Mouse (Mus musculus) liver, embryonic 14.5 days (tissue): ENCODE measurements around the gene Sla2. TPM values are rescaled to one million over a fixed set of nuclear protein-coding genes. Genes with fewer than 3 reads are reported as not detected.
"Not testable (repeated sequence)": the region's sequence is repeated elsewhere in the genome, so short reads cannot be mapped to it uniquely, and the experiment has no call there.

Source experiments
- ATAC-seq: fragments of 200-750 bp; cut with Nextera tagmentation; 2 replicates; pipeline ENCODE4 v1.8.0; 2017; ENCODE audit warnings: moderate number of reproducible peaks, mild to moderate bottlenecking, moderate library complexity; ENCODE audit not compliant: insufficient read depth
- DNase-seq, 3 experiments: peaks; one replicate each; pipeline ENCODE4 v3.0.0-alpha.2; 2012 to 2013; ENCODE audit warnings: low read depth in 3 of 3, low spot score in 3 of 3
- H3K27ac ChIP-seq: fragments of 300-500 bp; sonication (generic); 2 replicates; pipeline ENCODE4 v1.5.1; 2014; ENCODE audit warnings: moderate library complexity, mild to moderate bottlenecking, control low read depth, inconsistent platforms
- H3K27me3 ChIP-seq: fragments of 300-500 bp; sonication (generic); 2 replicates; pipeline ENCODE4 v1.6.1; 2014; ENCODE audit warnings: mild to moderate bottlenecking, low read length, moderate library complexity; ENCODE audit not compliant: control insufficient read depth, insufficient read depth
- H3K36me3 ChIP-seq: fragments of 300-500 bp; sonication (generic); replicated peaks from 2 replicates; pipeline ENCODE4 v1.6.1; 2014; ENCODE audit warnings: low read depth; ENCODE audit not compliant: control insufficient read depth, insufficient read depth
- H3K4me1 ChIP-seq, 2 experiments: fragments of 200-500 bp in 1 of 2; fragments of 300-500 bp in 1 of 2; sonication (generic) in 1 of 2; replicated peaks; 2 replicates each; pipeline ENCODE4 v1.6.1; 2012 to 2014; ENCODE audit warnings: antibody characterized with exemption in 1 of 2, inconsistent platforms in 1 of 2, low read length in 1 of 2; ENCODE audit not compliant: control insufficient read depth in 2 of 2, insufficient read depth in 2 of 2
- H3K4me2 ChIP-seq: fragments of 300-500 bp; sonication (generic); 2 replicates; pipeline ENCODE4 v1.6.1; 2014; ENCODE audit warnings: low read depth, mild to moderate bottlenecking, control low read depth, moderate library complexity
- H3K4me3 ChIP-seq, 2 experiments: fragments of 200-500 bp in 1 of 2; fragments of 300-500 bp in 1 of 2; sonication (generic) in 1 of 2; 2 replicates each; pipeline ENCODE4 v1.5.1; 2012 to 2014; ENCODE audit warnings: low read depth in 2 of 2, low read length in 2 of 2, mild to moderate bottlenecking in 2 of 2, control low read depth in 1 of 2, inconsistent platforms in 1 of 2, moderate library complexity in 1 of 2; ENCODE audit not compliant: insufficient read depth in 1 of 2
- H3K9ac ChIP-seq: fragments of 300-500 bp; sonication (generic); replicated peaks from 2 replicates; pipeline ENCODE4 v1.6.1; 2014; ENCODE audit warnings: mild to moderate bottlenecking, control low read depth, moderate library complexity
- H3K9me3 ChIP-seq: fragments of 300-500 bp; sonication (generic); 2 replicates; pipeline ENCODE4 v1.6.1; 2016; ENCODE audit warnings: low read length, mixed read lengths; ENCODE audit not compliant: control insufficient read depth
- CTCF ChIP-seq: IDR thresholded peaks from 2 replicates; pipeline ENCODE4 v1.5.1; 2016; ENCODE audit warnings: antibody characterized with exemption, low read depth, control low read depth
- EP300 ChIP-seq: IDR thresholded peaks from 2 replicates; pipeline ENCODE4 v1.6.1; 2016; ENCODE audit warnings: antibody characterized with exemption, low read depth
- WGBS: fragments of 180-500 bp; shearing (Covaris S2); extraction: QIAGEN DNeasy Blood & Tissue Kit; methylation state at CpG from one replicate; pipeline ENCODE4 v1.1.7; 2014; ENCODE audit not compliant: insufficient replicate concordance; 5-methylcytosine and 5-hydroxymethylcytosine counted together
- polyA plus RNA-seq, 2 experiments: library from polyadenylated mRNA; depleted of rRNA in 1 of 2; stranded (reverse) in 1 of 2; unstranded in 1 of 2; fragments of >200 nt; fragmentation: Nextera tagmentation in 1 of 2; extraction: Ambion mirVana in 1 of 2; gene quantifications; 2 replicates each; pipeline versions ENCODE4 v1.2.1 to v1.2.3; 2012 to 2014

The Sla2 gene
- polyA plus RNA-seq, 2 experiments, result 0.90 to 1.4 TPM

DNA sequence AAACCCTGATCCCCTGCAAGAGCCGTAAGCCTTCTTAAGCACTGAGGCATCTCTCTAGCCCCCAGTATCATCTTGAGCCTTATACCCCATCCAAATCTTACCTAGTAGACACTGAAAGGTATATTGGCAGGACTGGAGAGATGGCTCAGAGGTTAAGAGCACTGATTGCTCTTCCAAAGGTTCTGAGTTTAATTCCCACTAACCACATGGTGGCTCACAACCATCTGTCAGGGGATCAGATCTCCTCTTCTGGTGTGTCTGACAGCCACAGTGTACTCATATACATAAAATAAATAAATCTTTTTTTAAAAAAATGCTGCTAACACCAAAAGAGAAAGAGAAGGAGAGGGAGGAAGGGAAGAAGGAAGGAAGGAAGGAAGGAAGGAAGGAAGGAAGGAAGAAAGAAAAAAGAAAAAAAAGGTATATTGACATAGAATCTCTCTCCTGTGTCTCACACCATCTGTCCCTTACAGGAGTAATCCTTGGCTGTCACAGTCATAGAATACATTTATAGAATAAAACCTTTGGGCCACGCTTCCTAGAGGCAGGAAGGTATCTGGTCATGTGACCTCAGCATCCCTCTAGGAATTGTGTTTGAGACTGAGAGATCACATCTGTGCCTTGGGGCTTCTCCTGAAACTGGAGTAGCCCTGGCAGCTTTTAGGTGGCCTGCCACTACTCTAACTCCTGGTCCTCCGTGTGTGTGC is 29.6 kb upstream of the Sla2 start:
- 88% methylated on average over 3 of the region's 3 CpGs for WGBS
- DNase-seq, result no peak
- Histone ChIP-seq H3K9me3 (no peaks in the 10 kb centered on the region), H3K27ac (no peak overlapping the region), H3K36me3 (no peaks in the 10 kb centered on the region), H3K4me2 (no peak overlapping the region), H3K27me3 (no peaks in the 10 kb centered on the region), H3K9ac (no peak overlapping the region), H3K4me1 (peaks cover 0 to 11% of the 10 kb centered on the region in 2 experiments; a peak in 2 of 4 replicates), H3K4me3 (no peak overlapping the region)
- TF ChIP-seq CTCF (no peak), EP300 (no peak)
- no peak for ATAC-seq

DNA sequence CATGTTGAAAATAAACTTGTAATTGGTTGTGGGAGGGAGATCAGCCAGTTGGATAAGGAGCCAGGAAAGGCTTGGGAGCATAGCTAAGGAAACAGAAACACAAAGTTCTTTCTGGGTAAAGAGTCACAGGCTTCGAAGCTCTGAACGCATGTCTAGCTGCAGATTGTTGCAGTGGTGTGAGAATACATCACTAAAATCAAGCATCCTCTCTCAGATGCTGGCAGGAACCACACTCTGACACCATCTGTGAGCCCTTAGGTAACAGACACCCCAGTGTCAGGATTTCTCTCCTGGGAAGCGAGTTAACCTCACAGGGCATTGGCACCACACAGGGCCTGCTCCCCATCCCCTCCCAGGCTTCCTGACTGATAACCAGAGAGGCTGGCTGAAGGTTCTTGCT is 28.6 kb upstream of the Sla2 start:
- H3K27me3 ChIP-seq, result no peaks in the 10 kb centered on the region
- no peak for DNase-seq
- WGBS, result 45% methylated on average over 3 of the region's 3 CpGs
- H3K4me2 ChIP-seq, result no peak overlapping the region
- TF ChIP-seq EP300 (no peak), CTCF (no peak)
- H3K9me3 ChIP-seq, result no peaks in the 10 kb centered on the region
- no peaks in the 10 kb centered on the region for H3K36me3 ChIP-seq
- H3K27ac ChIP-seq, result no peak overlapping the region
- no peak overlapping the region for H3K9ac ChIP-seq
- ATAC-seq, result no peak
- H3K4me3 ChIP-seq, result no peak overlapping the region
- peaks cover 0 to 11% of the 10 kb centered on the region in 2 experiments; a peak in 2 of 4 replicates for H3K4me1 ChIP-seq

DNA sequence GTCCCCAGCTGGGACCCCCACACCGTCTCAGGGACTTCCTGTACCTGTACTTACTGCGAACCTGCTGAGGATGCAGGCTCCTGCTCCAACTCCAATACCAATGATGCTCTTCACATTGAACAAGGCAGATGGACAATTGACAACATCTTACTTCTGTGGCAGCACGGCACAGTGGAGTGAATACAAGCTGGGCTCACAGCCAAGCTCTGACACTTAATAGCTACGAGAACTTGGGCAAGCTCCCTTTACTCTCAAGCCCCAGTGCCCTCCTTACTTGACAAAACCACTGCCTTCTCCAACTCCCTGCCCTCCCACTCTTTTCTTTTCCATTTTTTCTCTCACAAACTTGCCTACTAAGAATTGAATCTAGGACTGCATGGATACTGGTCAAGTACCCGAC is 26.2 kb upstream of the Sla2 start:
- DNase-seq, result no peak

DNA sequence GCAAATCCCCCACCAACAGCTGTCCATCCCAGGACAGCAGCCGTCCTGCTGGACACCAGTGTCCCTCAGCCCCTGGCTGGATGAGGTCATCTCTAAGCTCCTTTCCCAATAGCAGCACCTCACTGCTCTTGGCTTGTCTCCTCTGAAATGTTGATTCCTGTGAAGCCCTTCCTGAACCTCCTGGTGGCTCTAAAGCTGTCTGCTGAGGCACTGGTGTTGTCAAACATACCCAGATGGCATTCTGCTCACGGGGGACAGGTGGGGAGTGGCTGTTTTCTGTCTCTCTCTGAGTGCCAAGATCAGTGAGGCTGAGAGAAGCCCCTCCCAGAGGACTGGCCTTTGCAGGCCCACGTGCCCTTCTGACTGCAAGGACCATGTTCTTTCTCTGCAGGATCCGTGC is 18.9 kb upstream of the Sla2 start:
- not testable (repeated sequence) for H3K9me3 ChIP-seq, H3K4me3 ChIP-seq, ATAC-seq, DNase-seq, H3K4me1 ChIP-seq, H3K27ac ChIP-seq, H3K9ac ChIP-seq, H3K27me3 ChIP-seq, H3K4me2 ChIP-seq, H3K36me3 ChIP-seq
- 38% methylated on average over 4 of the region's 4 CpGs for WGBS

More for the DNA sequence above, 26.2 kb upstream of the Sla2 start:
- Histone ChIP-seq H3K4me2 (no peak overlapping the region), H3K9me3 (no peaks in the 10 kb centered on the region), H3K4me1 (peaks cover 0 to 3% of the 10 kb centered on the region in 2 experiments; a peak in 1 of 4 replicates), H3K36me3 (no peaks in the 10 kb centered on the region), H3K9ac (no peak overlapping the region), H3K4me3 (no peak overlapping the region), H3K27ac (no peak overlapping the region), H3K27me3 (no peaks in the 10 kb centered on the region)
- 57% methylated on average over 5 of the region's 5 CpGs for WGBS
- no peak for ATAC-seq
- TF ChIP-seq CTCF (no peak), EP300 (no peak)

DNA sequence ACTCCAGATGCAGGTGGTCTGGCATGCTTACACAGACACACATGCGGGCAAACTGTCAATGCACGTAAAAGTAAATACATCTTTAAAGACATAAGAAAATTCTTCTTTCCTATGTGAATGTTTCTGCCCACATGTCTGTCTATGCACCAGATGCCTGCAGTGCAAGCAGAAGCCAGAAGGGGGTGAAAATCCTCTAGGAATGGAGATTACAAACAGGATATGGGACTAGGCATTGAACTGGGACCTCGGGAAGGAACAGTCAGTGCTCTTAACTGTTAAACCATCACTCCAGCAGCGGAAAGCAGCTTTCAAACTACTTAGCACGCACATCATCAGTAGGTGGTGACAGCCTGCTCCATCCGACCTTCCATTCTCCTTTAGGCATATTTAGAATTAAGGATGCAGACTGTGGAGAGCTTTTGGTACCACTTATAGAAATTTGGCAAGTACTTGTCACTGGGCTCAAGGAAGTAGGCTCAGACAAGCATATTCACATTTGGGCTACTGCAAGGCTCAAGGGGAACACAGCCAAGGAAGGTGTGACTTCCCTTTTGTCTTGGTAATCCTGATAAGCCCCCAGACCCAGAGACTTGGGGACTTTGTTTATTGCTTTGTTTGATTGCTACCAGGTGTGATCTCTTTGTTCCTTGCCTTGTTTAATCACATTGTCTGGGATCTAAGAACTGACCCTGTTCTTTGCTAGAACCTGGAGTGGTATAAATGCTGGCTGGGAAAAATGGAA is 18.2 kb upstream of the Sla2 start:
- Histone ChIP-seq H3K9ac (no peak overlapping the region), H3K4me2 (no peak overlapping the region), H3K36me3 (no peaks in the 10 kb centered on the region), H3K27me3 (no peaks in the 10 kb centered on the region), H3K4me3 (no peak overlapping the region), H3K4me1 (no peaks in the 10 kb centered on the region), H3K9me3 (no peaks in the 10 kb centered on the region), H3K27ac (no peak overlapping the region)
- ATAC-seq (no peak), DNase-seq (no peak)
- TF ChIP-seq CTCF (peak; percentile 62), EP300 (no peak)
- 40% methylated on average over 6 of the region's 6 CpGs for WGBS
